Mouse (Mus musculus) forebrain, embryonic 15.5 days (tissue): Measurements from ENCODE around the gene Irx2. TPM values are rescaled to one million over a fixed set of nuclear protein-coding genes. Genes with fewer than 3 reads are reported as not detected.

Experiments
- ATAC-seq: fragments of 200-750 bp; cut with Nextera tagmentation; replicated peaks from 2 replicates; pipeline ENCODE4 v1.8.0; 2017; ENCODE audit warnings: mild to moderate bottlenecking, moderate TSS enrichment, moderate library complexity
- H3K27ac ChIP-seq: fragments of 300-500 bp; sonication (generic); replicated peaks from 2 replicates; pipeline ENCODE4 v1.5.1; 2015; ENCODE audit warnings: mild to moderate bottlenecking, inconsistent platforms
- H3K27me3 ChIP-seq: fragments of 300-500 bp; sonication (generic); 2 replicates; pipeline ENCODE4 v1.6.1; 2015; ENCODE audit warnings: inconsistent platforms
- H3K36me3 ChIP-seq: fragments of 300-500 bp; sonication (generic); 2 replicates; pipeline ENCODE4 v1.6.1; 2015; ENCODE audit warnings: mild to moderate bottlenecking, inconsistent platforms
- H3K4me1 ChIP-seq: fragments of 300-500 bp; sonication (generic); 2 replicates; pipeline ENCODE4 v1.6.1; 2015; ENCODE audit warnings: inconsistent platforms
- H3K4me2 ChIP-seq: fragments of 300-500 bp; sonication (generic); replicated peaks from 2 replicates; pipeline ENCODE4 v1.6.1; 2015; ENCODE audit warnings: mild to moderate bottlenecking, inconsistent platforms
- H3K4me3 ChIP-seq: fragments of 300-500 bp; sonication (generic); 2 replicates; pipeline ENCODE4 v1.5.1; 2015; ENCODE audit warnings: mild to moderate bottlenecking, inconsistent platforms
- H3K9ac ChIP-seq: fragments of 300-500 bp; sonication (generic); replicated peaks from 2 replicates; pipeline ENCODE4 v1.6.1; 2015; ENCODE audit warnings: mild to moderate bottlenecking, inconsistent platforms
- H3K9me3 ChIP-seq: fragments of 300-500 bp; sonication (generic); 2 replicates; pipeline ENCODE4 v1.6.1; 2016; ENCODE audit warnings: inconsistent platforms
- WGBS: fragments of 180-500 bp; shearing (Covaris S2); methylation state at CpG from one replicate; pipeline ENCODE4 v1.1.7; 2015; ENCODE audit warnings: mixed read lengths; 5-methylcytosine and 5-hydroxymethylcytosine counted together
- polyA plus RNA-seq: library from polyadenylated mRNA; unstranded; fragments of >200 nt; fragmentation: Nextera tagmentation; extraction: Ambion mirVana; gene quantifications from 2 replicates; pipeline ENCODE4 v1.2.1, GENCODE M21; 2015

Gene Irx2
- polyA plus RNA-seq, 1 experiment from 2014 or later: 0.90 TPM

GRCm38 (mm10) chr13:72638401-72639130 lies 9.9 kb downstream of the Irx2 start:
- Histone ChIP-seq H3K9me3 (no peaks in the 10 kb centered on the region), H3K4me3 (no peak overlapping the region), H3K36me3 (no peaks in the 10 kb centered on the region), H3K4me2 (no peak overlapping the region), H3K27ac (no peak overlapping the region), H3K27me3 (peaks cover 94% of the 10 kb centered on the region), H3K4me1 (peaks cover 16% of the 10 kb centered on the region), H3K9ac (no peak overlapping the region)
- WGBS: 2% methylated on average over 26 of the region's 26 CpGs
- ATAC-seq: no peak

DNA sequence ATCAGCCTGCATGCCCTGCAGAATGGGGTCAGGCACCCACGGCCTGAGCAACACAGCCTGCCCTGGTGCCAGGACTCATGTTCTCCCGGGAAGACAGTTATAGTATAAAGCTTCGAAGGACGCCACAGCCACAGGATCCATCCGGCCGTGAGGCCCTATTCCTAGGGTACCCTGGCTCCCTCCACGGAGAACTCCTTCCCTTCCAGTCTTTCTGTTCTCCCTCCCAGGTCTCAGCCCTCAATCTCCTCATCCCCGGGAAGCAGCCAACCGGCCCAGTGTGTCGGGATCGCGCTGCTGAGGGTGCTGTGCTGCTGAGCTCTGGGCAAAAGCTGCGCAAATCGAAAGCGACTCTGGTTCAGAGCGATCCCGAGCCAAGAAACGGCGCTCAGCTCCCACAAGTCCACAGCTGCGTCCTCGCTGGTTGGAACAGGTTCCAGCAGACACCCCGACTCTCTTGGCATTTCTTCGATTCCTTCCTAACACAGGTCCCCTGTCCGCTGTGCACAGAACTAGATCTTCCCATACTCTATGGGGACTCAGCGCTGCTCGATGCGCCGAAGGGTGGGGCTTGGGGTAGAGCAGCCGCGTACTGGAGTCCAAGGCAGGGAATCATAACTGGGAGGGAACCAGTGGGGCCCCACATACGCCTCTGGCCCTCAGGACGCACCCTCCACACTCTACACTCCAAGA lies 11.0 kb downstream of the Irx2 start:
- peak; percentile 65 for ATAC-seq
- WGBS: under 1% methylated on average over 32 of the region's 32 CpGs
- Histone ChIP-seq H3K36me3 (no peaks in the 10 kb centered on the region), H3K9me3 (no peaks in the 10 kb centered on the region), H3K4me3 (peak overlapping the region; percentile 37), H3K9ac (peak overlapping the region; percentile 30), H3K4me1 (peaks cover 16% of the 10 kb centered on the region), H3K27me3 (peaks cover 89% of the 10 kb centered on the region), H3K4me2 (peak overlapping the region; percentile 60), H3K27ac (no peak overlapping the region)

DNA sequence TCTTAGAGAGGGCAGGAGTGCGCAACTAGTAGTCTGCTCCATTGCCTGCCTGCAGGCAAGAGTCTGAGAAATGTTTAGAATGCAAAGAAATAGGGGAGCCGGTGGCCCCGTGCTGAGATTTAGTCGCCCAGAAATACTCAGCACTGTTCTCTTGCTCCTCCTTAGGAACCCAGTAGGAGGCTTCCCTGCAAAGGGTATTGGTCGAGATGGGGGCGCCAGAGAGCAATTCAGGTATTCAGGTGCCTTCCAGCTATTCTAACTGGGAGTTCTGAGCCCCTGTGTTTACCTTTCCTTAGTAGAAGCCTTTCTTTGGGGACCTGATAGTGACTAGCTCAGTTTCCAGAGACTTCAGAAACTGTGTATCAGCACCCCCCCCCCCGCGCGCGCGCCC lies 11.5 kb downstream of the Irx2 start:
- no peak for ATAC-seq
- Histone ChIP-seq H3K4me2 (peak overlapping the region; percentile 60), H3K27me3 (peaks cover 84% of the 10 kb centered on the region), H3K4me1 (peaks cover 16% of the 10 kb centered on the region), H3K9me3 (no peaks in the 10 kb centered on the region), H3K9ac (no peak overlapping the region), H3K36me3 (no peaks in the 10 kb centered on the region), H3K4me3 (peak overlapping the region; percentile 37), H3K27ac (no peak overlapping the region)
- WGBS: 5% methylated on average over 11 of the region's 11 CpGs

DNA sequence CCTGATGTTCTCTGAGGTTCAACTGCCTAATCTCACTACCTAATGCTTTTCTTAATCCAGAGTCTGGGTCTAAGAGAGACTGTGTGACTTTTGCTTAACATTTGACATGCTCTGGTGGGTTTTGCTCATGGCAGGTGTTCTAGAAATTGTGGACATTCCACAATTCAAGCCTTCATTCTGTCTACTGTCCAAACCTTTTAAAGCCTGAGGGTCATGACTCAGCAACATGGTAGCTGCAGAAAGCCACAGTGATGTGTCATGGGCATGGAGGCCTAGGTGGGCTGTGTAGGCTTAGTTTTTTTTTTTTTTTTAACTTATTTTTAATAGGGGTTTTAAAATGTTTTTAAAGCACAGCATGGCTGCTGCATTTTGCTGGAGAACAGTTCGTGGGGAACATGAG lies 27.8 kb downstream of the Irx2 start:
- no peak for ATAC-seq
- Histone ChIP-seq H3K4me1 (no peaks in the 10 kb centered on the region), H3K9ac (no peak overlapping the region), H3K27me3 (no peaks in the 10 kb centered on the region), H3K4me3 (no peak overlapping the region), H3K9me3 (no peaks in the 10 kb centered on the region), H3K4me2 (no peak overlapping the region), H3K27ac (no peak overlapping the region), H3K36me3 (no peaks in the 10 kb centered on the region)
- WGBS: 53% methylated on average over 1 of the region's 1 CpGs

GRCm38 (mm10) chr13:72675826-72676225 lies 47.2 kb downstream of the Irx2 start:
- Histone ChIP-seq H3K4me1 (no peaks in the 10 kb centered on the region), H3K36me3 (no peaks in the 10 kb centered on the region), H3K4me3 (no peak overlapping the region), H3K27me3 (no peaks in the 10 kb centered on the region), H3K4me2 (no peak overlapping the region), H3K9me3 (no peaks in the 10 kb centered on the region), H3K9ac (no peak overlapping the region), H3K27ac (no peak overlapping the region)
- ATAC-seq: no peak
- WGBS: 80% methylated on average over 1 of the region's 1 CpGs
